Mouse (Mus musculus): ENCODE measurements around the gene Slc1a5.

Slc1a5 gene

DNA sequence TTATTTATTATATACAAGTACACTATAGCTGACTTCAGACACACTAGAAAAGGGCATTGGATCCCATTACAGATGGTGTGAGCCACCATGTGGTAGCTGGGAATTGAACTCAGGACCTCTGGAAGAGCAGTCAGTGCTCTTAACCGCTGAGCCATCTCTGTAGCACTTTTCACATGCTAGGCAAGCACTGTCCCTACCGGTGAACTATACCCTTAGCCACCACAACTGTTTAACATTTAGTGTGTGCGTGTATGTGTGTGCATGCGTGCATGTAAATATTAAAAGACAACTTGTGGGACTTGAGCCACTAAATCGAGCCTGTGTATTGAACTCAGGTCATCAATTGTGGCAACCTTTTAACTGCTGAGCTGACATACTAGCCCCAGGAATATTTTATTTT is 65.6 kb downstream of the Slc1a5 start:
- DNase-seq (ENCODE audit: low read depth, low spot score) = no peak

DNA sequence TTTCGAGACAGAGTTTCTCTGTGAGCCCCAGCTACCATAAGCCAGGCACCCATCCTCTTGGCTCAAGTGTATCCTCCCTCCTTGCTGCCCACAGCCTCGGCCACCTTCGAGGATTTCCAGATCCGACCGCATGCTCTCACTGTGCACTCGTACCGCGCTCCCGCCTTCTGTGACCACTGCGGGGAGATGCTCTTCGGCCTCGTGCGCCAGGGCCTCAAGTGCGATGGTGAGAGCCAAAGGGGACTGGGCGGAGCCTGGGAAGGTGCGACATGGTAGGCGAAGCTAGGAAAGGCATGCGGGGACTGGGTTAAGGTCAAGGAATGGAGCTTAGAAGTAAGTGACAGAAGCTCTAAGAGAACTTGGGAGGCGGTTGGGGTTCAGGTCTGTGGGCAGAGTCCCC is 66.4 kb downstream of the Slc1a5 start:
- DNase-seq (ENCODE audit: low read depth, low spot score) = no peak

Measured in WW6 (cell line).